Mouse (Mus musculus) neural tube, embryonic 14.5 days (tissue): ENCODE data around the gene Papss2. TPM values are rescaled to one million over a fixed set of nuclear protein-coding genes. Genes with fewer than 3 reads are reported as not detected.

Experiments used
- ATAC-seq: fragments of 200-750 bp; cut with Nextera tagmentation; 2 replicates; pipeline ENCODE4 v1.8.0; 2017; ENCODE audit warnings: low read depth, mild to moderate bottlenecking, moderate TSS enrichment, moderate library complexity
- H3K27ac ChIP-seq: fragments of 300-500 bp; sonication (generic); 2 replicates; pipeline ENCODE4 v1.5.1; 2014; ENCODE audit warnings: low read depth, mild to moderate bottlenecking, control low read depth, low read length, moderate library complexity, mixed read lengths
- H3K27me3 ChIP-seq: fragments of 300-500 bp; sonication (generic); 2 replicates; pipeline ENCODE4 v1.6.1; 2014; ENCODE audit warnings: low read length; ENCODE audit not compliant: control insufficient read depth, insufficient read depth
- H3K36me3 ChIP-seq: fragments of 300-500 bp; sonication (generic); 2 replicates; pipeline ENCODE4 v1.6.1; 2014; ENCODE audit warnings: low read length, mixed read lengths; ENCODE audit not compliant: control insufficient read depth, insufficient read depth
- H3K4me1 ChIP-seq: fragments of 300-500 bp; sonication (generic); 2 replicates; pipeline ENCODE4 v1.6.1; 2014; ENCODE audit warnings: low read length; ENCODE audit not compliant: control insufficient read depth, insufficient read depth
- H3K4me2 ChIP-seq: fragments of 300-500 bp; sonication (generic); 2 replicates; pipeline ENCODE4 v1.6.1; 2014; ENCODE audit warnings: mild to moderate bottlenecking, low read depth, low read length, control low read depth
- H3K4me3 ChIP-seq: fragments of 300-500 bp; sonication (generic); 2 replicates; pipeline ENCODE4 v1.5.1; 2014; ENCODE audit warnings: low read depth, low read length, control low read depth, mixed read lengths
- H3K9ac ChIP-seq: fragments of 300-500 bp; sonication (generic); replicated peaks from 2 replicates; pipeline ENCODE4 v1.6.1; 2014; ENCODE audit warnings: low read depth, mild to moderate bottlenecking, control low read depth, low read length, mixed read lengths
- H3K9me3 ChIP-seq: fragments of 300-500 bp; sonication (generic); 2 replicates; pipeline ENCODE4 v1.6.1; 2016; ENCODE audit warnings: low read length; ENCODE audit not compliant: control insufficient read depth
- WGBS: fragments of 180-500 bp; shearing (Covaris S2); extraction: QIAGEN DNeasy Blood & Tissue Kit; methylation state at CpG from one replicate; pipeline ENCODE4 v1.1.7; 2014; 5-methylcytosine and 5-hydroxymethylcytosine counted together
- polyA plus RNA-seq: library from polyadenylated mRNA; unstranded; fragments of >200 nt; fragmentation: Nextera tagmentation; extraction: Ambion mirVana; gene quantifications from 2 replicates; pipeline ENCODE4 v1.2.1, GENCODE M21; 2014

Papss2 gene
- polyA plus RNA-seq, 1 experiment from 2014 or later = 1.5 TPM

- H3K4me2 ChIP-seq = no peak overlapping the region
Measured at GRCm38 (mm10) chr19:32587727-32588126, 7.9 kb upstream of the Papss2 start.

GRCm38 (mm10) chr19:32592749-32593148, 2.8 kb upstream of the Papss2 start:
- WGBS = 92% methylated on average over 7 of the region's 7 CpGs
- H3K9me3 ChIP-seq = no peaks in the 10 kb centered on the region
- ATAC-seq = no peak
- H3K27me3 ChIP-seq = peaks cover 12% of the 10 kb centered on the region; the same call in 1 of the 2 replicates
- no peak overlapping the region for H3K4me3 ChIP-seq
- H3K4me2 ChIP-seq = no peak overlapping the region
- H3K27ac ChIP-seq = no peak overlapping the region
- H3K36me3 ChIP-seq = no peaks in the 10 kb centered on the region
- no peak overlapping the region for H3K9ac ChIP-seq
- H3K4me1 ChIP-seq = no peaks in the 10 kb centered on the region

More at GRCm38 (mm10) chr19:32587727-32588126, 7.9 kb upstream of the Papss2 start:
- Histone ChIP-seq H3K27ac (no peak overlapping the region), H3K36me3 (no peaks in the 10 kb centered on the region), H3K9me3 (no peaks in the 10 kb centered on the region), H3K9ac (no peak overlapping the region), H3K4me3 (no peak overlapping the region), H3K4me1 (no peaks in the 10 kb centered on the region), H3K27me3 (no peaks in the 10 kb centered on the region)
- 55% methylated on average over 6 of the region's 6 CpGs for WGBS
- ATAC-seq = no peak

GRCm38 (mm10) chr19:32593870-32594269, 1.7 kb upstream of the Papss2 start:
- no peak overlapping the region for H3K4me3 ChIP-seq
- no peak overlapping the region for H3K27ac ChIP-seq
- no peak overlapping the region for H3K9ac ChIP-seq
- no peaks in the 10 kb centered on the region for H3K36me3 ChIP-seq
- H3K4me1 ChIP-seq = no peaks in the 10 kb centered on the region
- 87% methylated on average over 5 of the region's 5 CpGs for WGBS
- peaks cover 12% of the 10 kb centered on the region; the same call in 1 of the 2 replicates for H3K27me3 ChIP-seq
- H3K9me3 ChIP-seq = no peaks in the 10 kb centered on the region
- ATAC-seq = no peak
- no peak overlapping the region for H3K4me2 ChIP-seq

GRCm38 (mm10) chr19:32595131-32595505, 472 bp upstream of the Papss2 start:
- no peaks in the 10 kb centered on the region for H3K4me1 ChIP-seq
- H3K36me3 ChIP-seq = no peaks in the 10 kb centered on the region
- no peak for ATAC-seq
- H3K4me3 ChIP-seq = peak overlapping the region; percentile 42
- WGBS = 18% methylated on average over 8 of the region's 8 CpGs
- peaks cover 12% of the 10 kb centered on the region; the same call in 1 of the 2 replicates for H3K27me3 ChIP-seq
- no peak overlapping the region for H3K27ac ChIP-seq
- H3K9ac ChIP-seq = no peak overlapping the region
- no peaks in the 10 kb centered on the region for H3K9me3 ChIP-seq
- peak overlapping the region; percentile 67 for H3K4me2 ChIP-seq

- Histone ChIP-seq H3K27ac (no peak overlapping the region), H3K9ac (no peak overlapping the region), H3K4me3 (no peak overlapping the region), H3K36me3 (no peaks in the 10 kb centered on the region), H3K27me3 (peaks cover 12% of the 10 kb centered on the region; the same call in 1 of the 2 replicates), H3K9me3 (no peaks in the 10 kb centered on the region), H3K4me2 (no peak overlapping the region), H3K4me1 (no peaks in the 10 kb centered on the region)
- no peak for ATAC-seq
- WGBS = 81% methylated on average over 7 of the region's 7 CpGs
Measured at GRCm38 (mm10) chr19:32599006-32599405, 3.4 kb downstream of the Papss2 start.

GRCm38 (mm10) chr19:32599436-32599835, 3.8 kb downstream of the Papss2 start:
- H3K36me3 ChIP-seq = no peaks in the 10 kb centered on the region
- no peak overlapping the region for H3K4me3 ChIP-seq
- H3K4me2 ChIP-seq = no peak overlapping the region
- no peak for ATAC-seq
- 85% methylated on average over 5 of the region's 5 CpGs for WGBS
- peaks cover 12% of the 10 kb centered on the region; the same call in 1 of the 2 replicates for H3K27me3 ChIP-seq
- no peaks in the 10 kb centered on the region for H3K4me1 ChIP-seq
- H3K9me3 ChIP-seq = no peaks in the 10 kb centered on the region
- H3K9ac ChIP-seq = no peak overlapping the region
- H3K27ac ChIP-seq = no peak overlapping the region

- Histone ChIP-seq H3K9me3 (no peaks in the 10 kb centered on the region), H3K9ac (no peak overlapping the region), H3K4me3 (no peak overlapping the region), H3K4me2 (no peak overlapping the region), H3K27me3 (0 out of 2 replicates have a peak, but pooled peaks cover 6% of the 10 kb centered on the region), H3K36me3 (no peaks in the 10 kb centered on the region), H3K4me1 (peaks cover 3% of the 10 kb centered on the region; the same call in 1 of the 2 replicates), H3K27ac (no peak overlapping the region)
- WGBS = 83% methylated on average over 6 of the region's 6 CpGs
- no peak for ATAC-seq
Measured at GRCm38 (mm10) chr19:32601033-32601770, 5.6 kb downstream of the Papss2 start.

GRCm38 (mm10) chr19:32603466-32603865, 7.9 kb downstream of the Papss2 start:
- Histone ChIP-seq H3K4me3 (no peak overlapping the region), H3K36me3 (no peaks in the 10 kb centered on the region), H3K4me1 (peaks cover 3% of the 10 kb centered on the region; the same call in 1 of the 2 replicates), H3K27ac (no peak overlapping the region), H3K4me2 (no peak overlapping the region), H3K9ac (no peak overlapping the region), H3K9me3 (no peaks in the 10 kb centered on the region), H3K27me3 (no peaks in the 10 kb centered on the region)
- ATAC-seq = no peak
- 96% methylated on average over 1 of the region's 1 CpGs for WGBS

GRCm38 (mm10) chr19:32604127-32604526, 8.5 kb downstream of the Papss2 start:
- no peak overlapping the region for H3K4me3 ChIP-seq
- H3K9me3 ChIP-seq = no peaks in the 10 kb centered on the region
- H3K27ac ChIP-seq = no peak overlapping the region
- peaks cover 3% of the 10 kb centered on the region; the same call in 1 of the 2 replicates for H3K4me1 ChIP-seq
- 62% methylated on average over 8 of the region's 8 CpGs for WGBS
- H3K4me2 ChIP-seq = no peak overlapping the region
- no peaks in the 10 kb centered on the region for H3K36me3 ChIP-seq
- H3K9ac ChIP-seq = no peak overlapping the region
- no peaks in the 10 kb centered on the region for H3K27me3 ChIP-seq
- ATAC-seq = no peak
